Mouse (Mus musculus) adrenal gland, adult 18-20 months (tissue): ENCODE data around the gene Klf11. TPM values are rescaled to one million over a fixed set of nuclear protein-coding genes. Genes with fewer than 3 reads are reported as not detected.
"Not testable (repeated sequence)": the region's sequence is repeated elsewhere in the genome, so short reads cannot be mapped to it uniquely, and the experiment has no call there.

Experiments used
- DNase-seq, 2 experiments: peaks; one replicate each; pipeline ENCODE4 v3.0.0; 2021 to 2022; ENCODE audit warnings: low spot score in 2 of 2
- long read RNA-seq, 2 experiments: library from polyadenylated mRNA; stranded (forward); transcript quantifications; one replicate each; pipeline ENCODE4 v2.0.0; 2021
- total RNA-seq, 2 experiments: library from RNA; stranded (reverse); gene quantifications; 1 replicate in 1 of 2; 2 replicates in 1 of 2; pipeline ENCODE4 v1.2.3; 2021

Gene Klf11
- total RNA-seq, result 10 to 100 TPM; 10.7 to 15.5 TPM
- long read RNA-seq, experiment 1, full-length matches to known transcripts, result 14 of 15 reads
- long read RNA-seq, experiment 1, partial matches to known transcripts, result 1 of 15 reads
- long read RNA-seq, experiment 1, other reads (novel, unspliced or antisense), result 0 of 15 reads
- long read RNA-seq, experiment 2, full-length matches to known transcripts, result 6 of 8 reads
- long read RNA-seq, experiment 2, partial matches to known transcripts, result 2 of 8 reads
- long read RNA-seq, experiment 2, other reads (novel, unspliced or antisense), result 0 of 8 reads

- DNase-seq, result peak; percentile 99
Measured at GRCm38 (mm10) chr12:24651063-24651557, at the start of gene Klf11. TSS of gene Klf11 (plus strand) at chr12:24651274.

- DNase-seq, result peak; percentile 62 to 73
Measured at GRCm38 (mm10) chr12:24603266-24603665, 47.8 kb upstream of the Klf11 start.

GRCm38 (mm10) chr12:24606166-24606565, 44.9 kb upstream of the Klf11 start:
- DNase-seq, result no peak

GRCm38 (mm10) chr12:24612591-24612990, 38.5 kb upstream of the Klf11 start:
- DNase-seq, result no peak

- DNase-seq, result no peak
Measured at GRCm38 (mm10) chr12:24614452-24615075, 36.5 kb upstream of the Klf11 start.

- DNase-seq, result no peak
Measured at GRCm38 (mm10) chr12:24615140-24615539, 35.9 kb upstream of the Klf11 start.

GRCm38 (mm10) chr12:24619436-24619835, 31.6 kb upstream of the Klf11 start:
- no peak for DNase-seq

GRCm38 (mm10) chr12:24623486-24624251, 27.4 kb upstream of the Klf11 start:
- no peak for DNase-seq

GRCm38 (mm10) chr12:24626401-24626800, 24.7 kb upstream of the Klf11 start:
- DNase-seq, result no peak

- DNase-seq, result no peak
Measured at GRCm38 (mm10) chr12:24627215-24627614, 23.9 kb upstream of the Klf11 start.

- DNase-seq, result peak in 1 of 2 experiments; percentile 24
Measured at GRCm38 (mm10) chr12:24630220-24630619, 20.9 kb upstream of the Klf11 start.

GRCm38 (mm10) chr12:24632404-24632803, 18.7 kb upstream of the Klf11 start:
- DNase-seq, result no peak

GRCm38 (mm10) chr12:24633753-24634191, 17.3 kb upstream of the Klf11 start:
- no peak for DNase-seq

GRCm38 (mm10) chr12:24634212-24634611, 16.9 kb upstream of the Klf11 start:
- no peak for DNase-seq

GRCm38 (mm10) chr12:24634648-24635047, 16.4 kb upstream of the Klf11 start:
- DNase-seq, result no peak

GRCm38 (mm10) chr12:24638787-24639186, 12.3 kb upstream of the Klf11 start:
- not testable (repeated sequence) for DNase-seq

- DNase-seq, result peak; percentile 46 to 53
Measured at GRCm38 (mm10) chr12:24642370-24642802, 8.7 kb upstream of the Klf11 start.

GRCm38 (mm10) chr12:24644125-24644571, 6.9 kb upstream of the Klf11 start:
- DNase-seq, result no peak

- DNase-seq, result no peak
Measured at GRCm38 (mm10) chr12:24645901-24646300, 5.2 kb upstream of the Klf11 start.

- no peak for DNase-seq
Measured at GRCm38 (mm10) chr12:24648094-24648493, 3.0 kb upstream of the Klf11 start.

GRCm38 (mm10) chr12:24650415-24651062, 535 bp upstream of the Klf11 start:
- no peak for DNase-seq
